Mouse (Mus musculus) gastrocnemius, postnatal 14 days (tissue): ENCODE measurements around the gene Vegfd. TPM values are rescaled to one million over a fixed set of nuclear protein-coding genes. Genes with fewer than 3 reads are reported as not detected.

Experiments
- DNase-seq: peaks from one replicate; pipeline ENCODE4 v3.0.0; 2021; ENCODE audit warnings: mixed read lengths
- intact Hi-C: fragments of 180-260 bp; cut with DNase I; formaldehyde crosslinking; loops from one replicate; pipeline ENCODE4 v1.15.1; 2025; ENCODE audit warnings: low total_unique reads
- total RNA-seq, 2 experiments: library from RNA; stranded (reverse); gene quantifications; 2 replicates each; pipeline ENCODE4 v1.2.3; 2021

The Vegfd gene
- total RNA-seq, 2 experiments from 2014 or later: 1.7 to 2.1 TPM

- intact Hi-C loops: no loop called here
- DNase-seq: no peak
Measured at GRCm38 (mm10) chrX:164449201-164449600, 76.0 kb downstream of the Vegfd start.

Other genes with a start within 250 kb of the Vegfd start
- gene Ace2, start 234.0 kb upstream of the Vegfd start, total RNA-seq: under 1 TPM; 0.62 to 0.74 TPM
- gene Bmx, start 115.2 kb upstream of the Vegfd start, total RNA-seq: under 1 TPM; 0.44 to 0.86 TPM
- gene Pir, start 104.0 kb upstream of the Vegfd start, total RNA-seq: 1 to 10 TPM; 1.0 to 2.5 TPM
- 1 to 10 TPM; 1.7 to 2.6 TPM for gene Piga, start 46.4 kb downstream of the Vegfd start, total RNA-seq
- 10 to 100 TPM; 10.2 to 25.5 TPM for gene Asb11, start 63.6 kb downstream of the Vegfd start, total RNA-seq
- not detected for gene Asb9, start 132.9 kb downstream of the Vegfd start, total RNA-seq